Mouse (Mus musculus) liver, embryonic 11.5 days (tissue): ENCODE measurements around the gene Hectd4. TPM values are rescaled to one million over a fixed set of nuclear protein-coding genes. Genes with fewer than 3 reads are reported as not detected.

Source experiments
- ATAC-seq: fragments of 200-750 bp; cut with Nextera tagmentation; replicated peaks from 2 replicates; pipeline ENCODE4 v1.8.0; 2017; ENCODE audit warnings: moderate number of reproducible peaks, mild to moderate bottlenecking, moderate TSS enrichment, moderate library complexity; ENCODE audit not compliant: low FRiP score
- DNase-seq: peaks from one replicate; pipeline ENCODE4 v3.0.0-alpha.2; 2017; ENCODE audit warnings: low spot score
- H3K27ac ChIP-seq: fragments of 300-500 bp; sonication (generic); 2 replicates; pipeline ENCODE4 v1.5.1; 2014; ENCODE audit warnings: mild to moderate bottlenecking, low read depth, low read length, control low read depth
- H3K27me3 ChIP-seq: fragments of 300-500 bp; sonication (generic); replicated peaks from 2 replicates; pipeline ENCODE4 v1.6.1; 2014; ENCODE audit warnings: low read length, mixed read lengths; ENCODE audit not compliant: control insufficient read depth, insufficient read depth
- H3K36me3 ChIP-seq: fragments of 300-500 bp; sonication (generic); 2 replicates; pipeline ENCODE4 v1.6.1; 2014; ENCODE audit warnings: mild to moderate bottlenecking, low read length, moderate library complexity, mixed read lengths; ENCODE audit not compliant: control insufficient read depth, insufficient read depth
- H3K4me1 ChIP-seq: fragments of 300-500 bp; sonication (generic); replicated peaks from 2 replicates; pipeline ENCODE4 v1.6.1; 2014; ENCODE audit warnings: low read length, mixed read lengths; ENCODE audit not compliant: control insufficient read depth, insufficient read depth
- H3K4me2 ChIP-seq: fragments of 300-500 bp; sonication (generic); 2 replicates; pipeline ENCODE4 v1.6.1; 2014; ENCODE audit warnings: mild to moderate bottlenecking, control low read depth, moderate library complexity
- H3K4me3 ChIP-seq: fragments of 300-500 bp; sonication (generic); 2 replicates; pipeline ENCODE4 v1.5.1; 2014; ENCODE audit warnings: low read depth, low read length, control low read depth
- H3K9ac ChIP-seq: fragments of 300-500 bp; sonication (generic); 2 replicates; pipeline ENCODE4 v1.6.1; 2014; ENCODE audit warnings: low read depth, low read length, control low read depth
- H3K9me3 ChIP-seq: fragments of 300-500 bp; sonication (generic); 2 replicates; pipeline ENCODE4 v1.6.1; 2016; ENCODE audit warnings: low read length, inconsistent platforms, mixed read lengths; ENCODE audit not compliant: control insufficient read depth
- WGBS: fragments of 180-500 bp; shearing (Covaris S2); extraction: QIAGEN DNeasy Blood & Tissue Kit; methylation state at CpG from one replicate; pipeline ENCODE4 v1.1.7; 2014; 5-methylcytosine and 5-hydroxymethylcytosine counted together
- polyA plus RNA-seq: library from polyadenylated mRNA; unstranded; fragments of >200 nt; fragmentation: Nextera tagmentation; extraction: Ambion mirVana; gene quantifications from 2 replicates; pipeline ENCODE4 v1.2.1, GENCODE M21; 2014

The Hectd4 gene
- polyA plus RNA-seq, 1 experiment from 2014 or later = 16.3 TPM

GRCm38 (mm10) chr5:121389106-121389505, 169.1 kb downstream of the Hectd4 start:
- Histone ChIP-seq H3K27me3 (no peaks in the 10 kb centered on the region), H3K4me1 (peaks cover 8% of the 10 kb centered on the region), H3K4me3 (no peak overlapping the region), H3K4me2 (no peak overlapping the region), H3K27ac (no peak overlapping the region), H3K9me3 (no peaks in the 10 kb centered on the region), H3K9ac (no peak overlapping the region), H3K36me3 (no peaks in the 10 kb centered on the region)
- ATAC-seq (no peak), DNase-seq (no peak)
- 74% methylated on average over 7 of the region's 7 CpGs for WGBS

DNA sequence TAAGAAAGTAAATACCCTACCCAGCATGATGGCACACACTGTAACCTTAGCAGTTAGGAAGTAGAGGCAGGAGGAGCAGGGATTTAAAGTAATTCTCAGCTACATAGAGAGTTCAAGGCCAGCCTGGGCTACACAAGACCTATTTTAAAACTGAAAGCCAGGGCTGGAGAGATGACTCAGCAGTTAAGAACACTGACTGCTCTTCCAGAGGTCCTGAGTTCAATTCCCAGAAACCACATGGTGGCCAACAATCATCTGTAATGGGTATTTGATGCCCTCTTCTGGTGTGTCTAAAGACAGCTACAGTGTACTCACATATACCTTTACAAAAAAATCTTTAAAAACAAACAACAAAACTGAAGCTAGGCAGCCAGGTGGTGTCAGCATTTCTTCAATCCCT, 169.7 kb downstream of the Hectd4 start:
- DNase-seq (no peak), ATAC-seq (no peak)
- no peaks in the 10 kb centered on the region; the same call in 1 of the 2 replicates for H3K9me3 ChIP-seq
- H3K9ac ChIP-seq = no peak overlapping the region
- no peaks in the 10 kb centered on the region for H3K36me3 ChIP-seq
- no peaks in the 10 kb centered on the region for H3K27me3 ChIP-seq
- H3K27ac ChIP-seq = no peak overlapping the region
- no peak overlapping the region for H3K4me3 ChIP-seq
- no peak overlapping the region for H3K4me2 ChIP-seq
- H3K4me1 ChIP-seq = peaks cover 3% of the 10 kb centered on the region

GRCm38 (mm10) chr5:121392667-121393380, 172.8 kb downstream of the Hectd4 start:
- no peak overlapping the region for H3K9ac ChIP-seq
- H3K4me1 ChIP-seq = no peaks in the 10 kb centered on the region; the same call in 1 of the 2 replicates
- H3K4me2 ChIP-seq = no peak overlapping the region
- H3K27ac ChIP-seq = no peak overlapping the region
- H3K27me3 ChIP-seq = no peaks in the 10 kb centered on the region
- ATAC-seq (no peak), DNase-seq (no peak)
- no peaks in the 10 kb centered on the region for H3K36me3 ChIP-seq
- WGBS = 52% methylated on average over 16 of the region's 16 CpGs
- no peaks in the 10 kb centered on the region; the same call in 1 of the 2 replicates for H3K9me3 ChIP-seq
- no peak overlapping the region for H3K4me3 ChIP-seq

DNA sequence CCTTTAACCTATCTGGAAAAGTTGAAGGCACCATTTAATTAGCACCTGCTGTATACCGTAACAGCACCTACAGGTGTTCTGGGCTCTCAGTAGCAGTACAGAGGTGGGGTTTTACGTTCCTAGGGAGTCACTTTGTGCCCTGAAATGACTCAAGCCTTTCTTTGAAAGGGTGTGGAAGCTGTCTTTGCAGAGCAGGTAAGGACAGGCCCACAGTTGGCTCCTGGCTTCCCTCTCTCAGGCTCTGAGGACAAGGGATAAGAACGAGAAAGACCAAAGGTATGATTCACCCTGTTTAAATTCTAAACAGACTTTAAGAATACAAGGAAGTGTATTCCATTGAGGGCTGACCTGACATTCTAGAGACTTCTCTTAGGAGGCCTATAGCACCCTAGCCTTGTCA, 173.4 kb downstream of the Hectd4 start:
- Histone ChIP-seq H3K36me3 (no peaks in the 10 kb centered on the region), H3K4me2 (no peak overlapping the region), H3K27me3 (no peaks in the 10 kb centered on the region), H3K4me3 (no peak overlapping the region), H3K9ac (no peak overlapping the region), H3K4me1 (no peaks in the 10 kb centered on the region; the same call in 1 of the 2 replicates), H3K27ac (no peak overlapping the region), H3K9me3 (no peaks in the 10 kb centered on the region; the same call in 1 of the 2 replicates)
- 72% methylated on average over 3 of the region's 3 CpGs for WGBS
- no peak for DNase-seq
- no peak for ATAC-seq

DNA sequence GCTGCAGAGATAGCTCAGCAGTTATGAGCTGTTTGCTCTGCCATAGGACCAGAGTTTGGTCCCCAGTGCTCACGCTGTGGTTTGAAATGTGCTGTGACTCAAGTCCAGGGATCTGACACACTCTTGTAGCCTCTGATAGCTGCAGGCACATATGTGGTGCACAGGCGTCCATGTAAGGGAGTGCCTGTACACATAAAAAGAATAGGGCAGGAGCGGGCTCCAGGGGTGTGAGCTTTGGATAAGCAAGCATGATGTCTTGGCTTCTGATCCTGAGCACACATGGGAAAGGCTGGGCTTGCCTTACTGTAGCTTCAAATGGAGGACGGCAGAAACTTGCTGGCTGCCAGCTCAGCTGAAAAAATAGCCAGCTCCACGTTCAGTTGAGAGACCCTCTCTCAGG, 175.6 kb downstream of the Hectd4 start:
- no peaks in the 10 kb centered on the region; the same call in 1 of the 2 replicates for H3K9me3 ChIP-seq
- DNase-seq (no peak), ATAC-seq (no peak)
- H3K36me3 ChIP-seq = no peaks in the 10 kb centered on the region; the same call in 1 of the 2 replicates
- H3K4me1 ChIP-seq = peaks cover 17% of the 10 kb centered on the region
- H3K4me2 ChIP-seq = no peak overlapping the region
- H3K27ac ChIP-seq = no peak overlapping the region
- WGBS = 85% methylated on average over 5 of the region's 5 CpGs
- no peak overlapping the region for H3K9ac ChIP-seq
- no peak overlapping the region for H3K4me3 ChIP-seq
- no peaks in the 10 kb centered on the region for H3K27me3 ChIP-seq

DNA sequence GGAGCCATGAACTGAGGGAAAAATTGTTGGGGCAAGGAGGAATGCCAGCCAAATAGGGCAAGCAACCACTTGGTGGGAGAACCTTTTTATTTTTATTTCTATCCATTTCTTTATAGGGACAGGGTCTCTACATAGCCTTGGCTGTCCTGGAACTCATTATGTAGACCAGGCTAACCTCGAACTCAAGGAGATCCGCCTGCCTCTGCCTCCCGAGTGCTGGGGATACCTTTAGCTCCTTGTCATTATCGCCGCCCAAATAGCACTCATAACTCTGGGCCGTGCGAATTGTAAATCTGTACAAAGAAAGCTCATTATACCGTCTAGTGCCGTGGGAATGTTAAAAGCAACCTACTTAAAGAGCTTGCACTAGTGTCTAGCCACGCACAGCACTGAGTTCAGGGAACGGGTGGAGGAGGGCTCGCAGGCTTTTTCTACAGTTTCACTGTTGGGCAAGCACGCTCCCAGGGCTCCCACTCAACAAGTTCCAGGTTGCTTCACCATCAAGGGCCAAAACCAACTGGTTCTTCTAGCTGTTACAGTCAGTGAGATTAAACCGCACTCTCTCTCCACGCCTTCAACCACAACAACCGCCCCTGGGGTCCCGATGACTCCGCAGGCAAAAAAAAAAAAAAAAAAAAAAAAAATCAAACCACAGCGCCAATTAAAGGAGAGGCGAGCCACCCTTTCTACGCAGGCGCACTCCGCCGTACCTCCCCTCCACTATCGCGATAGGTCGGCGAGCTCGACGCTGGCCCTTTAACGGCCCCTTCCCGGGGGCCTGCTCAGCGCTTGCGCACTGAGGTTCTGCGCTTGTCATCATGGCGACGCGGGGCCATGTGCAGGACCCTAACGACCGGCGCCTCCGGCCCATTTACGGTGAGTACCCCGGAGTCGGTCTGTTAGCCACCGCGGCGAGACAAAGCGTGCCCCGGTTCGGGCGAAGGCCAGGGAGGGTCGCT, 177.4 kb downstream of the Hectd4 start, which contains the start of gene Naa25:
Gene Naa25 (plus strand): TSS at position 750 of the 959 bp plus-strand sequence.
- peak within 1 kb of the TSS; percentile 93 for H3K9ac ChIP-seq
- peak; percentile 91 for DNase-seq
- no peaks in the 10 kb centered on the region for H3K27me3 ChIP-seq
- peaks cover 6% of the 10 kb centered on the region; the same call in 1 of the 2 replicates for H3K36me3 ChIP-seq
- H3K4me3 ChIP-seq = peak within 1 kb of the TSS; percentile 92
- peak within 1 kb of the TSS; percentile 92 for H3K4me2 ChIP-seq
- peak; percentile 90 for ATAC-seq
- H3K27ac ChIP-seq = peak within 1 kb of the TSS; percentile 92
- H3K9me3 ChIP-seq = no peaks in the 10 kb centered on the region; the same call in 1 of the 2 replicates
- peaks cover 34% of the 10 kb centered on the region for H3K4me1 ChIP-seq
- 9% methylated on average over 53 of the region's 53 CpGs for WGBS

DNA sequence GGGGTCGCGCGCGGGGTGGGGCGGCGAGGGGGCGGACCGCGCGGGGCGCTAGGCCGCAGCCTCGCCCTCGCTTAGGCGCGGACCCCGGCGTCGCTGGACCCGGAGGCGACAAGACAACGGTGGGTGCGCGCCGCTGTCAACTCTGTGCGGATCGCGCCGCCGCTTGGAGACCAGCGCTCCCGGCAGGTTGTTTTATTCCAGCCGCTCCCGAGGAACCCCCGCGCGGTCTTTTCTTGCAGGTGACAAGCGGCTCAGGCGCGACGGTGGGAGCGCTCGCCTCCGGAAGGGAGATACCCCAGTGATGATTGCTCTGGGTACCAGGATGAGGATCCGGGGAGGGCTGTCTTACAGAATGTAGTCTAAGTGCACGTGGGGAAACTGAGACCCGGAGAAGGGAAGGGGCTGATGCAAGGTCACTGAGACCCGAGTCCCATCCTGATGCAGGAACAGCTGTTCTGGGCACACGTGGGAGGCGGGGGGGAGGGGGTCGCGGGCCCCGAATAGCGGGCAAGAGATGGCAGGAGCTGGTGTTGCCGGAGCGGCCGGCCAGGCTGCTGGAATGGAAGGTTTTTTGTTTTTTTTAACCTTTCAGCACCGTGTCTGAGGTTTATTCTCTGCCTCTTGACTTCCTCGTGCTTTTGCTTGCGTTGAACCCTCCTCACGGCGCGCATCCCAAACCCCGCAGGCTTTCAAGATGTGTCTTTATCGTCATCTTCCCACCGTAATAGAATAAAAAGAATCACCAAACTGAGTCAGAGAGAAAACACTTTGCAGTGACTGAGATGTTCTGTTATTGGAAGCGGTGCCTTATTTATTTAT, 178.3 kb downstream of the Hectd4 start:
- Histone ChIP-seq H3K27ac (peak overlapping the region; percentile 80), H3K36me3 (peaks cover 9% of the 10 kb centered on the region; the same call in 1 of the 2 replicates), H3K4me2 (peak overlapping the region; percentile 92), H3K4me1 (peaks cover 34% of the 10 kb centered on the region), H3K9me3 (no peaks in the 10 kb centered on the region; the same call in 1 of the 2 replicates), H3K9ac (peak overlapping the region; percentile 93), H3K4me3 (peak overlapping the region; percentile 92), H3K27me3 (no peaks in the 10 kb centered on the region)
- DNase-seq = peak; percentile 66
- under 1% methylated on average over 66 of the region's 67 CpGs for WGBS
- peak; percentile 68 for ATAC-seq

DNA sequence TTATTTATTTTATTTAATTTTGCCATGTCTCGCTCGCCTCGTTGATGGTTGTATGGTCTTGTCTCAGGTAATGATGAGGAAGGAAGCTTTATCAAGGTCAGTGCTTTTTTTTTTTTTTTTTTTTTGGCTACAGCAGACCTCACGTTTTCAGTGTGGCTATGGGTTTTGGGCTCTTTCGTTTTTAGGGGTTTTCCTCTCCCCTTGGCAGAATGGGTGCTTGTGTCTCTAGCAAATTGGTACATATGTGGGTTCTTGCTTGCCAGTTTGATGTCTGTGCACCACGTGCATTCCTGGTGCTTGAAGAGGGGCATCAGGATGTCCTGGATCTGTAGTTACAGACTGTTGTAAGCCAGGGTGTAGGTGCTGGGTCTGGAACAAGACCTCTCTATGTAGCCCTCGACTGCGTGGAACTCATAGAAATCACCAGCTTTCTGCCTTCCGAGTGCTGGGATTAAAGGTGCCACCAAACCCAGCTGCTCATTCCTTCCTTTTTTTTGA, 179.0 kb downstream of the Hectd4 start:
- H3K4me2 ChIP-seq = peak overlapping the region; percentile 92
- ATAC-seq (no peak), DNase-seq (no peak)
- peak overlapping the region; percentile 93 for H3K9ac ChIP-seq
- WGBS = 31% methylated on average over 9 of the region's 9 CpGs
- peak overlapping the region; percentile 92 for H3K4me3 ChIP-seq
- peaks cover 9% of the 10 kb centered on the region; the same call in 1 of the 2 replicates for H3K36me3 ChIP-seq
- H3K4me1 ChIP-seq = peaks cover 34% of the 10 kb centered on the region
- no peaks in the 10 kb centered on the region; the same call in 1 of the 2 replicates for H3K9me3 ChIP-seq
- no peaks in the 10 kb centered on the region for H3K27me3 ChIP-seq
- no peak overlapping the region for H3K27ac ChIP-seq
